Mouse (Mus musculus): ENCODE results near the gene Polr3b. TPM values are rescaled to one million over a fixed set of nuclear protein-coding genes. Genes with fewer than 3 reads are reported as not detected.
A peak's percentile ranks its signal among the peaks of the same experiment; 100 is the strongest.

Polr3b gene
- polyA plus RNA-seq (2015; fragmentation: Nextera tagmentation; extraction: Ambion mirVana), result 15.4 and 16.0 TPM in 2 replicates

DNA sequence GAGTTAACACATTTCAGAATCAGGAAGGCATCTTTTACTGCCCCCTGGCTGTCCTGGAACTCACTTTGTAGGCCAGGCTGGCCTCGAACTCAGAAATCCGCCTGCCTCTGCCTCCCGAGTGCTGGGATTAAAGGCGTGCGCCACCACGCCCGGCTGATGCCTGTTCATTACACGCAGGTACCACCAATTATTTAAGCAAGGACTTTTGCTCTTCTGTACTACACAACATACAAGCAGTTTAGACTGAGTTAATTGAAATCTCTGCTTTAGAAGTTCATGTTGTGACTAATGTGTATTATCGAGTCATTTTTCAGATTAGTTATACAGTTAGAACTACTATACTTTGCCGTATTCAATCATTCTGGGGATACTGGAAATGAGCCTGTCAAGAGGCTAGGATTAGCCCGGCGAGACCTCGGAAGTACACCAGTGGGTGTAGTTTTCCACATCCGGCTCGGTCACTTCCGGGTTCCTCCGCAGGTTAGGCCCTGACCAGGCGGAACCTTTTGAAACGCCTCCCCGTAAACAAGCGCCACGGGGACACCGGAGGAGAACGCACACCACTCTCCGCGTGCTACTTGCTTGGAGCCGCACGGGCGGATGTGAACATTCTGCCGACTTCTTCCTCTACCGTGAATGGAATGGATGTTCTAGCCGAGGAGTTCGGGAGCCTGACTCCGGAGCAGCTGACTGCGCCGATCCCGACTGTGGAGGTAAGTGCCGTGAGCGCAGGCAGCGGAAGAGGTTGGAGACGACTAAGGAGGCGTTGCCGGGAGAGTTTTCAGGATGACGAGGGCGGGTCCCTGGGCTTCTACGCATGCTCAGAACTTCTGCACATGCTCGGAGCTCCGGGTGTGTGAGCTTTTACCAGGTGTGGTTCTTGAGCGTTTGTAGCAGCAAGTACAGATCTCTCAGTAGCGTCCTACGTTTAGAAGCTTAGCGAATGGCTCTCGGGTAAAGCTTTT is at the start of gene Polr3b:
Gene Polr3b (plus strand): TSS at position 467 of the 965 bp plus-strand sequence.
- peak; percentile 96 for ATAC-seq (ENCODE audit: low FRiP score, low read depth)
- Histone ChIP-seq H3K4me2 (replicated peaks) (peak within 1 kb of the TSS; percentile 81), H3K9me3 (no peaks in the 10 kb centered on the region), H3K27me3 (no peaks in the 10 kb centered on the region), H3K9ac (peak within 1 kb of the TSS; percentile 74), H3K36me3 (no peaks in the 10 kb centered on the region), H3K4me1 (peaks cover 11% of the 10 kb centered on the region), H3K27ac (peak within 1 kb of the TSS; percentile 92), H3K4me3 (peak within 1 kb of the TSS; percentile 57)
- WGBS, result 7% methylated on average over 53 of the region's 53 CpGs

DNA sequence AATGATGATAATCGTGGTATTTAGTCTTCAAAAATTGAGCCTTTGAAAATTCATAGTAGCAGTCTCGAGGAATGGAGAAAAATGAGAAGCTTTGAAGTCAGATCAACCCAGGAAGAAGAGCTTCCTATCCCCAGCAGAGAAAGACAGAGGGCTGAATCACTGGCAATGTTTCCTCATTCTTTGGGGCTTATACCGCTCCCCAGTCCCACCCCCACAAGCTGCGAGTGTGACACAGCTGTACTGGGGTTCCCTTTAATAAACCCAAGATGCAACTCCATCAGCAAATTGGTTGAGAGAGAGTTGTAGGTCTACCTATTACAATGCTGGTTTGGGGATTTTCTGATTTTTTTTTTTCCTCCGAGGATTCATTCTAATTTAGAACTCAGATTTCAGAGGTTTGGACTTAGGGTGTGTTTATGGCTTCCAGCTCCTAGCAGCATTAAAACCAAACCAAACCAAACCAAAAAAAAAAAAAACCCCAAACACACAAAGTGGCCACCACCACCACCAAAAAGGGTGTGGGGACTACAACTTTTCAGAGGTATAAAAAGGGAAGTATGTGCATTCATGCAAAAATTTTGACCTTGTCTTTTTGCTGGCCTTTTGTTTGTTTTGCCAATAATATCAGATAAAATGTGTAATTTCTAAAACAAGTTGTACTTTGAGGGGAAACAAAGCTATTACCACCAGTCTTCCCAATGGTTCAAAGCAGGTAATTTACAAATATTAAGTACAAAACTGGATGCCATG is 48.2 kb upstream of the Polr3b start:
- Histone ChIP-seq H3K4me2 (replicated peaks) (no peak overlapping the region), H3K4me3 (no peak overlapping the region), H3K27me3 (0 out of 2 replicates have a peak, but pooled peaks cover 3% of the 10 kb centered on the region), H3K36me3 (no peaks in the 10 kb centered on the region), H3K4me1 (peaks cover 15% of the 10 kb centered on the region), H3K9me3 (no peaks in the 10 kb centered on the region), H3K27ac (no peak overlapping the region), H3K9ac (no peak overlapping the region)
- no peak for ATAC-seq (ENCODE audit: low FRiP score, low read depth)
- WGBS, result 60% methylated on average over 5 of the region's 5 CpGs

DNA sequence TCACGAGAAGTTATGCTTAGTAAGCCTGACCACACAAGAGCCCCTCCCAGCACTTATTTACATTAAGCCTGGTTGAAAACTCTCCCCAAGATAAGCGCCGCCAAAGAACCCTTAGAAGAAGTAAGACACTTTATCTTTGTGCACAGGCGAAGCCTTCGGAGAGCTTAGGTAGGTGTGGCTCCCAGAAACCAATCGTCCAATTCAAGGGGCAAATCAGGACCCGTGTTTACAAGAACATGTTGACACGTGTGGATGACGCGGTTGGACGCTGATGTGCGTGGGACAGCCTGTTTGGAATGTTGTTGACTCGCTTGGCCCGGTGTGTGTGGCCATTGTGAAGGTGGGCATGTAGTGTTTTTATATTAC is 46.1 kb upstream of the Polr3b start:
- Histone ChIP-seq H3K36me3 (no peaks in the 10 kb centered on the region), H3K4me2 (replicated peaks) (peak overlapping the region; percentile 99), H3K27me3 (0 out of 2 replicates have a peak, but pooled peaks cover 3% of the 10 kb centered on the region), H3K27ac (no peak overlapping the region; the same call in 1 of the 2 replicates), H3K9me3 (no peaks in the 10 kb centered on the region), H3K9ac (peak overlapping the region; percentile 83; the same call in 1 of the 2 replicates), H3K4me1 (peaks cover 15% of the 10 kb centered on the region), H3K4me3 (peak overlapping the region; percentile 84)
- 0% methylated on average over 14 of the region's 14 CpGs for WGBS
- peak; percentile 82 for ATAC-seq (ENCODE audit: low FRiP score, low read depth)

DNA sequence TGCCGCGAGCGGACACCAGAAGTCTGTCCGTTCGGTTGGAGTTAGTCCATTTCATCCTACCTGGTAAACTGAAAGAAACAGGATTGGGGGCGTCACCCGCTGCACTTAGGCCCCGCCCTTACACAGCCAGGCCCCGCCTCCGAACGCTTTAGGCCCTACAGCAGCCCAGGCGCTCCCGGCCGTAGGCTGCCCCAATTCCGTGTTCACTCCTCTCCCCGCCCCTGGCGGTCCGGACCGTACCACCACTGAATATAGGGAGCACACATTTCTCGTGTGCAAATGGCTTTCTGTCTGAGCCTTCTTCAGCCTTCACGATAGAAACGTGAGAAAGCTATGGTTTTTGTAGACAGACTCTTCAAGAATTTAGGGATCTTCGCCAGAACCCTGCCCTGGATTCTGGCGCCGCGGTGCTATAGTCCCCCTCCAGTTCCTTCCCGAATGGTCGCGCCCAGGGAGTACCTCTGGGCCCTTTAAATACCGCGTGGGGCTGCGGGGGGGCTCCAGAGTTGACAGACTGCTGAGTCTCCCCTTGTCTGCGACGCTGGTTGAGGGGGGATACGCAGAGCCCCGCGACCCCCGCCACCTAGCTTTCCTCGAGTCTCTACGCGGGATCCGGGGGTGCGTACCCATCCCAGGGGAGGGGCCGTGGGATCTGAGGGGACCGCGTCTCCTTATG is 45.6 kb upstream of the Polr3b start, which contains the start of gene Tcp11l2:
Gene Tcp11l2 (plus strand): TSS at position 232 of the 676 bp plus-strand sequence.
- ATAC-seq (ENCODE audit: low FRiP score, low read depth), result peak; percentile 99
- Histone ChIP-seq H3K4me3 (peak within 1 kb of the TSS; percentile 84), H3K4me2 (replicated peaks) (peak within 1 kb of the TSS; percentile 99), H3K36me3 (no peaks in the 10 kb centered on the region), H3K27ac (peak within 1 kb of the TSS; percentile 69), H3K9me3 (no peaks in the 10 kb centered on the region), H3K4me1 (peaks cover 15% of the 10 kb centered on the region), H3K9ac (peak within 1 kb of the TSS; percentile 83), H3K27me3 (0 out of 2 replicates have a peak, but pooled peaks cover 3% of the 10 kb centered on the region)
- under 1% methylated on average over 46 of the region's 46 CpGs for WGBS

DNA sequence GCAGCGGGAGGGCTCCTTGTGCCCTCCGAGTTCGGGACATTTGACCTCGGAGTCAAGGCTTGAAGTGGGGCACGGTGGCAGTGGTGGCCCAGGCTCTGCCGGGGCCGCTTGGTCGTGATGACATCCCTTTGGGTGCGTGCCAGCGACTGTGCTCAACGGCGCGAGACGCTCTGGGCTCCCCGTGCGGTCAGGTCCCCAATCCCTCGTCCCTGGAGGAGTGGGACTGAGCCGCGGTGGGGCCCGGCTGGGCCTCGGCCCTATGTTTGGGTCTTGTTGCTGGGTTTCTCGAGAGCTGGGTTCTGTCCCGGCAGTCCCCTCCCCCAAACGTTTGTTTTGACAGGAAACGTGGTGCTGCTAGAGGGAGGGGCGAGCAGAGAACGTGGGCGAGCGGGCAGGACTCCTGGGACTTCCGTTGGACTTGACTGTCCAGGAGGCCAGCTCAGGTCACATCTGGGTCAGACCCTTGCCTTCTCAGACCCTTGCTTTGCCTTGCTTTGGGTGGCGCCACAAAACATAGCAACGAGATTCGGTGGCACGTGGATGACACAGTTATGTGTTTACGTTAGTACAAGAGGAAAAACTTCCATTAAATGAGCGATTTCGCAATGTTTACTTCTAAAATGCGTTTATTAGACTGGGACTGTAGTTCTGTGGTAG is 44.9 kb upstream of the Polr3b start:
- Histone ChIP-seq H3K4me1 (peaks cover 16% of the 10 kb centered on the region), H3K9ac (peak overlapping the region; percentile 83), H3K4me3 (peak overlapping the region; percentile 84), H3K27me3 (0 out of 2 replicates have a peak, but pooled peaks cover 3% of the 10 kb centered on the region), H3K9me3 (no peaks in the 10 kb centered on the region), H3K36me3 (no peaks in the 10 kb centered on the region), H3K27ac (peak overlapping the region; percentile 69; the same call in 1 of the 2 replicates), H3K4me2 (replicated peaks) (peak overlapping the region; percentile 99)
- ATAC-seq (ENCODE audit: low FRiP score, low read depth), result peak; percentile 12; the same call in 1 of the 2 replicates
- WGBS, result 3% methylated on average over 38 of the region's 38 CpGs

DNA sequence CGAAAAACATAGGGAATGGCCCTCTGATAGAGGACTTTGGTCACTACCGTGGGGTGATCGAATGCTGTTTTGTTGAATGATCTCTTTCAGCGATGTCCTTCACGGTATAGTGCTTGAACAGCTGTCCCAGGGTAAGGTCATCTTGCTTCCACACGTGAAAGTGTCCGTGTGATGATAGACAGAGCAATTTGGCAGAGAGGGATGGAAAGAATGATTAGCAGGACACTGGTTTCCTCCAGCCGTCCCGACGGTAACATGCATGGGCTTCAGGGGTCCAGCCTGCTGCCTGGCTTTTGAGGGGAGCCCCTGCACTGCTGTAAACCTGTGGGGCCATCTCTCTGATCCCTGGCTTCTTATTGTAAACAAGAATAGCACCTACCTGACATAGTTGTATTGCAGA is 43.4 kb upstream of the Polr3b start:
- no peaks in the 10 kb centered on the region for H3K9me3 ChIP-seq
- peaks cover 18% of the 10 kb centered on the region for H3K4me1 ChIP-seq
- H3K27me3 ChIP-seq, result 0 out of 2 replicates have a peak, but pooled peaks cover 3% of the 10 kb centered on the region
- WGBS, result 80% methylated on average over 10 of the region's 10 CpGs
- no peak overlapping the region for H3K27ac ChIP-seq
- H3K4me3 ChIP-seq, result no peak overlapping the region
- H3K36me3 ChIP-seq, result no peaks in the 10 kb centered on the region
- no peak for ATAC-seq (ENCODE audit: low FRiP score, low read depth)
- H3K9ac ChIP-seq, result no peak overlapping the region
- peak overlapping the region; percentile 99; the same call in 1 of the 2 replicates for H3K4me2 ChIP-seq (replicated peaks)

DNA sequence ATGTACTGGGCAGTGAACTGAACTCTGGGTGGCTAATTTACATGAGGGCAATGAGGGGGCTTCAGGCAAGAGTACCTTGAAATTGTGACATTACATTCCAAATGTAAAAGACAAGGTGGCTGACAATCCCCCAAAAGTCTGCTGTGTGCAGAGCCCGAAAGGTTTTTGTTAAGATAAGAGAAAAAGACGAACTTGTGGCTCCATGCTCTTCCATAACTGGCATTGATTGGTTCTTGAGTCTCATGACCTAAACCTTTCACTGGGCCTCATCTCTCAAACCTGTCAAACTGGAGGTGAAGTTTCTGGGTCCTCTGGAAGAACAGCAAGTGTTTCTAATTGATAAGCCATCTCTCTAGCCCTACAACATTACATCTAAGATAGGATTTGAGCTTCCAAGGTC is 42.6 kb upstream of the Polr3b start:
- no peak for ATAC-seq (ENCODE audit: low FRiP score, low read depth)
- H3K9me3 ChIP-seq, result no peaks in the 10 kb centered on the region
- H3K4me3 ChIP-seq, result no peak overlapping the region
- no peaks in the 10 kb centered on the region for H3K36me3 ChIP-seq
- H3K4me2 ChIP-seq (replicated peaks), result no peak overlapping the region
- WGBS, result 76% methylated on average over 2 of the region's 2 CpGs
- H3K4me1 ChIP-seq, result peaks cover 18% of the 10 kb centered on the region
- 0 out of 2 replicates have a peak, but pooled peaks cover 3% of the 10 kb centered on the region for H3K27me3 ChIP-seq
- H3K27ac ChIP-seq, result no peak overlapping the region
- H3K9ac ChIP-seq, result no peak overlapping the region

DNA sequence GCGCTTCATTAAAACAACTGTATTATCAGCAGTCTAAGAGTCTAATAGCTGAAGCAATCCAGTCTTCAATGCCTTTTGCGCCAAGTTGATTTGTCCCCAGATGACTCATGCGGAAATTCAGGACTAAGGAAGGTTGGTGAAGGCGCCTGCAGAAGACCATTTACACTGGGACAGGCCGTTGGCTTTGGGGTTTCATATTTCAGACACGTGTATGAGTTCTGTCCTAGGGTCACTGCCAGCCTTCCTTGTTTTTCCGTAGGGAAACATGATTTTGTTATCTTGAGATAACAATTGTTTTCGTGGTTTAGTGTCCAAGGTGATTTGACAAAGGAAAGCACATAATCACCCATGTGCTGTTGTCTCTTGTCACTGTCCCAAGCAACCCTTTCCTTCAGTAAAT is 40.9 kb upstream of the Polr3b start:
- Histone ChIP-seq H3K27ac (no peak overlapping the region), H3K27me3 (no peaks in the 10 kb centered on the region), H3K4me2 (replicated peaks) (no peak overlapping the region), H3K4me3 (no peak overlapping the region), H3K9me3 (no peaks in the 10 kb centered on the region), H3K4me1 (peaks cover 14% of the 10 kb centered on the region), H3K9ac (no peak overlapping the region), H3K36me3 (no peaks in the 10 kb centered on the region)
- WGBS, result 67% methylated on average over 8 of the region's 8 CpGs
- ATAC-seq (ENCODE audit: low FRiP score, low read depth), result no peak

DNA sequence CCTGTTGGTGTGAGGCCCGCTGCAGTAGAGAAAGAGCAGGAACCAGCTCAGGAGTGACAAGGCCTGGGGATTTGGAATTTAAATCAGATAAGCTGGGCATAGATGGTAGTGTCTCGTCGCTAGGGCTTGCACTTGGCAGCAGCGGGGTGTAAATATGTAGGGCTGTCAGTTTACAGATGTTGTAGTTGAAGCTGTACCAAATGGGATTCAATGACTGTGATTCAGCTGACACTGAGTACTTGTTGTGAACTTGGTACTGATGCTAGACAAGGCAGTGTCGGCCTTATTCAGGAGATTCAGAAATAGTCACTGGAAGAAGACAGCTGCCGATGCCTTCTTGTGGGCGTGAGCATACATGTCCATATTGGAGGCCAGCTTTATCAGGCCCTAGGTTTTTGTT is 39.9 kb upstream of the Polr3b start:
- ATAC-seq (ENCODE audit: low FRiP score, low read depth), result no peak
- peaks cover 14% of the 10 kb centered on the region for H3K4me1 ChIP-seq
- whole genome bisulfite sequencing, result 76% methylated on average over 7 of the region's 7 CpGs

DNA sequence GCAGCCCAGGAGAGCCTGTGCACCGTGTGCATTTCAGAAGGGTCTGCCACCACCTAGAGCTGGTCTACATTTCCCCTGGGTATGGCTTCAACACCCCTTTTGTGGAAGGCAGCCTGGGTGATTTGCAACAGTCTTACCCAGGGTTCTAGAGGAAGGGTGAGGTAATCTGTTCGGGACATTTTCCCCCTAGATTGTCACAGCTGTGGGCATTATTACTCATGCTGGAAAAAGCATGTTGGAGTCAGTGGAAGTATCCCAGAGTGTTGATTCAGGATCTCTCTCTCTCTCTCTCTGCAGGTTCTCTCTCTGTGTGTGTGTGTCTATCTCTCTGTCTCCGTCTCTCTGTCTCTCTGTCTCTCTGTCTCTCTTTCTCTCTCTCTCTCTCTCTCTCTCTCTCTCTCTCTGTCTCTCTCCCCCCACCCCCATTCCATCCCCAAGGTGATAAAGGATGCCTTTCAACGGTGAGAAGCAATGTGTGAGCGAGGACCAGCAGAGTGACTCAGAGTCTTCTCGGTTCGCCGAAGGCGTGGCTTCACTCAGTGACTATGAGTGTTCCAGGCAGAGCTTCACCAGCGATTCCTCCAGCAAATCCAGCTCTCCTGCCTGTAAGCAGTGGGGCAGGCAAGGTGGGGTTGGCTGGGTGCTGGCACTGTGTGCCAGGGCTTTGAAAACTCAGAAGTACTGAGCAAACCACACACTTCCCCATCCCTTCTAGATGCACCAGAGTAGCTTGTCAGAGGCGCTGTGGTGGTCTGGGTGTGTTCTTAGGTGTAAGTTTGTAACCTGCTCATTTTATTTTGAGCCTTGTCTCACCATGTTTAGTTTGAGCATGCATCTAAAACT is 37.4 kb upstream of the Polr3b start:
- H3K4me1 ChIP-seq, result 0 out of 2 replicates have a peak, but pooled peaks cover 3% of the 10 kb centered on the region
- H3K27me3 ChIP-seq, result no peaks in the 10 kb centered on the region
- no peaks in the 10 kb centered on the region for H3K9me3 ChIP-seq
- no peak overlapping the region for H3K4me2 ChIP-seq (replicated peaks)
- no peaks in the 10 kb centered on the region for H3K36me3 ChIP-seq
- no peak overlapping the region for H3K27ac ChIP-seq
- no peak for ATAC-seq (ENCODE audit: low FRiP score, low read depth)
- 64% methylated on average over 11 of the region's 11 CpGs for WGBS
- H3K4me3 ChIP-seq, result no peak overlapping the region
- H3K9ac ChIP-seq, result no peak overlapping the region

More for the DNA sequence above, 39.9 kb upstream of the Polr3b start:
- Histone ChIP-seq H3K4me2 (replicated peaks) (no peak overlapping the region), H3K9me3 (no peaks in the 10 kb centered on the region), H3K9ac (no peak overlapping the region), H3K4me3 (no peak overlapping the region), H3K27ac (no peak overlapping the region), H3K27me3 (no peaks in the 10 kb centered on the region), H3K36me3 (no peaks in the 10 kb centered on the region)

Measured in limb, embryonic 13.5 days (tissue).